In the genomic region with DNA sequence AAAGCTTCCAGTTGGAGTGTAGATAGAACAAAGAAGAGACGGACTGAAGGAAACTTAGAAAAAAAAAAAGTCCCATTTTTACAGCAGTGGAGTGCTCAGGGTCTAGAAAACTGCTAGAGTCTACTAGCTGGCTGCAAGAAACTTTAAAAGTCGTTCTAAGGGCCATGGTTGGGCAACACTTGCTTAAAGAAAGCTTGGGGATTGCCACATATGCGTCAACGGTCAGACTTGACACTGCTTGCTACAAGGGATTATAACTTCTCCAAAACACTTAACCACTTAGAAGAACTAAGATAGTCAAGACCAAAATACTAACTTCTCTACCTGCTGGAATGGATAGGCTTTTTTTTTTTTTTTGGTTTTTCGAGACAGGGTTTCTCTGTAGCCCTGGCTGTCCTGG, we compare ENCODE assay signal across 22 mouse cellular contexts. TPM values are rescaled to one million over a fixed set of nuclear protein-coding genes. Genes with fewer than 3 reads are reported as not detected.
A peak's percentile ranks its signal among the peaks of the same experiment; 100 is the strongest.
DNase-seq lines count a peak whose midpoint lies in the region; ATAC-seq and TF ChIP-seq lines count a peak whose summit lies in the region.
"Had no signal": no experiment of that assay in that cellular context is flagged by ENCODE, and none has a peak within 500 bp of the region (broad histone marks: within the 10 kb centered on the region; RNA-seq: fewer than 3 reads in every experiment).

No protein-coding gene starts in this region.

- no peaks in the 10 kb centered on the region for H3K27me3 ChIP-seq in heart, postnatal 0 days (ENCODE audit: control insufficient read depth, insufficient read depth, low read length)
- H3K27me3 ChIP-seq in liver, embryonic 11.5 days (replicated peaks; ENCODE audit: control insufficient read depth, insufficient read depth, low read length): no peaks in the 10 kb centered on the region
- H3K27me3 ChIP-seq in kidney, embryonic 16.5 days (ENCODE audit: insufficient read depth, low read length): no peaks in the 10 kb centered on the region
- H3K27me3 ChIP-seq: embryonic facial prominence, embryonic 13.5 days; forebrain, embryonic 15.5 days; limb, embryonic 15.5 days; midbrain, embryonic 12.5 days; neural tube, embryonic 13.5 days; Patski had no signal

- no peak for DNase-seq in heart, postnatal 0 days (ENCODE audit: low spot score)
- DNase-seq in heart, adult 11 months: no peak
- peak; percentile 91 for DNase-seq in adipocyte (ENCODE audit: low spot score)
- DNase-seq in liver, embryonic 11.5 days (ENCODE audit: low spot score): no peak
- no peak for DNase-seq in Muller cell, postnatal 12 days (ENCODE audit: inconsistent ontology term)
- DNase-seq in retina, postnatal 1 day: no peak
- DNase-seq: adrenal gland, adult 2 months; cerebellum, postnatal 25 days; gastrocnemius, postnatal 25 days; right cerebral cortex, adult 18-20 months; thymus, adult 2 months had no signal

- no peak for TF ChIP-seq EP300 in heart, postnatal 0 days (IDR thresholded peaks at IDR 0.05; ENCODE audit: low read depth)

- no peaks in the 10 kb centered on the region for H3K36me3 ChIP-seq in heart, postnatal 0 days (replicated peaks; ENCODE audit: control insufficient read depth, insufficient read depth, low read length)
- H3K36me3 ChIP-seq in liver, embryonic 11.5 days (ENCODE audit: control insufficient read depth, insufficient read depth, low read length): no peaks in the 10 kb centered on the region
- no peaks in the 10 kb centered on the region; the same call in 1 of the 2 replicates for H3K36me3 ChIP-seq in kidney, embryonic 16.5 days (ENCODE audit: insufficient read depth, low read length)
- H3K36me3 ChIP-seq: embryonic facial prominence, embryonic 13.5 days; forebrain, embryonic 15.5 days; limb, embryonic 15.5 days; midbrain, embryonic 12.5 days; neural tube, embryonic 13.5 days had no signal

- 76% methylated on average over 5 of the region's 5 CpGs for WGBS in heart, postnatal 0 days
- WGBS in liver, embryonic 11.5 days: 64% methylated on average over 5 of the region's 5 CpGs
- WGBS in kidney, embryonic 16.5 days: 74% methylated on average over 5 of the region's 5 CpGs

- no peak for TF ChIP-seq CTCF in heart, postnatal 0 days (IDR thresholded peaks at IDR 0.05; ENCODE audit: low read depth)

- H3K4me2 ChIP-seq in heart, postnatal 0 days (ENCODE audit: low read depth, low read length): no peak overlapping the region
- H3K4me2 ChIP-seq in liver, embryonic 11.5 days: 0 out of 2 replicates have a peak overlapping the region, but pooled peaks have one; percentile 14
- no peak overlapping the region for H3K4me2 ChIP-seq in kidney, embryonic 16.5 days (replicated peaks; ENCODE audit: low read depth, low read length)
- H3K4me2 ChIP-seq: embryonic facial prominence, embryonic 13.5 days; forebrain, embryonic 15.5 days; limb, embryonic 15.5 days; midbrain, embryonic 12.5 days; neural tube, embryonic 13.5 days had no signal

- 0 out of 2 replicates have a peak overlapping the region, but pooled peaks have one; percentile 2 for H3K27ac ChIP-seq in heart, postnatal 0 days (ENCODE audit: low read depth)
- 0 out of 2 replicates have a peak overlapping the region, but pooled peaks have one; percentile 22 for H3K27ac ChIP-seq in liver, embryonic 11.5 days (ENCODE audit: low read depth, low read length)
- no peak overlapping the region for H3K27ac ChIP-seq in kidney, embryonic 16.5 days (ENCODE audit: low read length)
- H3K27ac ChIP-seq: forebrain, embryonic 15.5 days had no signal

- H3K4me3 ChIP-seq in heart, postnatal 0 days (ENCODE audit: low read depth, low read length): no peak overlapping the region
- H3K4me3 ChIP-seq in liver, embryonic 11.5 days (ENCODE audit: low read depth, low read length): no peak overlapping the region
- H3K4me3 ChIP-seq in kidney, embryonic 16.5 days (ENCODE audit: low read length): no peak overlapping the region
- H3K4me3 ChIP-seq: forebrain, embryonic 15.5 days; left cerebral cortex, adult 2 months; limb, embryonic 15.5 days; midbrain, embryonic 12.5 days; neural tube, embryonic 13.5 days had no signal

- H3K9ac ChIP-seq in heart, postnatal 0 days (replicated peaks; ENCODE audit: low read depth, low read length): no peak overlapping the region
- H3K9ac ChIP-seq in liver, embryonic 11.5 days (ENCODE audit: low read depth, low read length): 0 out of 2 replicates have a peak overlapping the region, but pooled peaks have one; percentile 21
- no peak overlapping the region for H3K9ac ChIP-seq in kidney, embryonic 16.5 days (replicated peaks; ENCODE audit: low read length)
- H3K9ac ChIP-seq: forebrain, embryonic 15.5 days; limb, embryonic 15.5 days; midbrain, embryonic 12.5 days had no signal

- peaks cover 52% of the 10 kb centered on the region for H3K4me1 ChIP-seq in heart, postnatal 0 days (ENCODE audit: control insufficient read depth, insufficient read depth)
- H3K4me1 ChIP-seq in liver, embryonic 11.5 days (replicated peaks; ENCODE audit: control insufficient read depth, insufficient read depth, low read length): peaks cover 44% of the 10 kb centered on the region
- H3K4me1 ChIP-seq in kidney, embryonic 16.5 days (ENCODE audit: insufficient read depth, low read length): peaks cover 37% of the 10 kb centered on the region

- ATAC-seq in heart, postnatal 0 days (ENCODE audit: insufficient read depth, low read depth): no peak
- no peak for ATAC-seq in liver, embryonic 11.5 days (replicated peaks; ENCODE audit: low FRiP score)
- peak; percentile 41 for ATAC-seq in megakaryocyte, adult 5-6 weeks (ENCODE audit: poor library complexity, severe bottlenecking)
- ATAC-seq in kidney, embryonic 16.5 days (ENCODE audit: low FRiP score, low TSS enrichment): no peak
- ATAC-seq: CD4-positive, CD25-positive, alpha-beta regulatory T cell, adult 4 months; forebrain, embryonic 15.5 days; inflammation-experienced regulatory T-cells, adult 6 months; Patski had no signal

- no peaks in the 10 kb centered on the region for H3K9me3 ChIP-seq in heart, postnatal 0 days (replicated peaks; ENCODE audit: control insufficient read depth, low read length)
- H3K9me3 ChIP-seq in liver, embryonic 11.5 days (ENCODE audit: control insufficient read depth, low read length): no peaks in the 10 kb centered on the region
- no peaks in the 10 kb centered on the region for H3K9me3 ChIP-seq in kidney, embryonic 16.5 days (ENCODE audit: low read length)
- H3K9me3 ChIP-seq: embryonic facial prominence, embryonic 13.5 days; forebrain, embryonic 15.5 days; limb, embryonic 15.5 days; midbrain, embryonic 12.5 days; neural tube, embryonic 13.5 days had no signal

RNA-seq across cellular contexts. Expression of a gene that starts 7.9 kb away (rescaled TPM):
- total RNA-seq in heart, postnatal 0 days (2014; rRNA removed; ENCODE audit: low replicate concordance): 6.2 and 6.8 TPM in 2 replicates
- polyA plus RNA-seq in heart, postnatal 0 days (2015; fragmentation: Nextera tagmentation; extraction: Ambion mirVana): 8.9 and 9.0 TPM in 2 replicates
- polyA plus RNA-seq in liver, embryonic 11.5 days (2014; fragmentation: Nextera tagmentation; extraction: Ambion mirVana): 18.3 and 18.9 TPM in 2 replicates
- total RNA-seq in megakaryocyte, adult 5-6 weeks (2015): 45.7 and 46.6 TPM in 2 replicates
- 5.3 and 8.3 TPM in 2 replicates for total RNA-seq in megakaryocyte, adult 5-6 weeks (2017)
- polyA plus RNA-seq in kidney, embryonic 16.5 days (2015; fragmentation: Nextera tagmentation; extraction: Ambion mirVana): 21.2 and 25.1 TPM in 2 replicates

RNA-seq across cellular contexts. Expression of a gene that starts 31.0 kb away (rescaled TPM):
- total RNA-seq in heart, postnatal 0 days (2014; rRNA removed; ENCODE audit: low replicate concordance): 20.9 and 27.3 TPM in 2 replicates
- 25.0 and 28.1 TPM in 2 replicates for polyA plus RNA-seq in heart, postnatal 0 days (2015; fragmentation: Nextera tagmentation; extraction: Ambion mirVana)
- 206 and 226 TPM in 2 replicates for polyA plus RNA-seq in liver, embryonic 11.5 days (2014; fragmentation: Nextera tagmentation; extraction: Ambion mirVana)
- total RNA-seq in megakaryocyte, adult 5-6 weeks (2015): 16.8 and 19.9 TPM in 2 replicates
- total RNA-seq in megakaryocyte, adult 5-6 weeks (2017): 29.1 and 32.8 TPM in 2 replicates
- 38.0 TPM in 2 replicates for polyA plus RNA-seq in kidney, embryonic 16.5 days (2015; fragmentation: Nextera tagmentation; extraction: Ambion mirVana)

RNA-seq across cellular contexts. Expression of a gene that starts 38.4 kb away (rescaled TPM):
- total RNA-seq in heart, postnatal 0 days (2014; rRNA removed; ENCODE audit: low replicate concordance): 0.04 and 0.19 TPM in 2 replicates
- polyA plus RNA-seq in heart, postnatal 0 days (2015; fragmentation: Nextera tagmentation; extraction: Ambion mirVana): 0.08 TPM in 1 of 2 replicates, not detected in the other
- polyA plus RNA-seq in liver, embryonic 11.5 days (2014; fragmentation: Nextera tagmentation; extraction: Ambion mirVana): 0.17 TPM in 1 of 2 replicates, not detected in the other
- total RNA-seq in megakaryocyte, adult 5-6 weeks (2015): 0.13 TPM in 1 of 2 replicates, not detected in the other
- not detected in 2 replicates for total RNA-seq in megakaryocyte, adult 5-6 weeks (2017)
- polyA plus RNA-seq in kidney, embryonic 16.5 days (2015; fragmentation: Nextera tagmentation; extraction: Ambion mirVana): 1.6 and 2.0 TPM in 2 replicates

RNA-seq across cellular contexts. Expression of a gene that starts 46.9 kb away (rescaled TPM):
- 0.39 TPM in 1 of 2 replicates, not detected in the other for total RNA-seq in heart, postnatal 0 days (2014; rRNA removed; ENCODE audit: low replicate concordance)
- 1.2 and 1.3 TPM in 2 replicates for polyA plus RNA-seq in heart, postnatal 0 days (2015; fragmentation: Nextera tagmentation; extraction: Ambion mirVana)
- 1.8 and 2.2 TPM in 2 replicates for polyA plus RNA-seq in liver, embryonic 11.5 days (2014; fragmentation: Nextera tagmentation; extraction: Ambion mirVana)
- 0.07 TPM in 1 of 2 replicates, not detected in the other for total RNA-seq in megakaryocyte, adult 5-6 weeks (2015)
- total RNA-seq in megakaryocyte, adult 5-6 weeks (2017): 0.16 and 0.29 TPM in 2 replicates
- polyA plus RNA-seq in kidney, embryonic 16.5 days (2015; fragmentation: Nextera tagmentation; extraction: Ambion mirVana): 52.5 and 55.8 TPM in 2 replicates
- total RNA-seq: gastrocnemius, postnatal 25 days; left cerebral cortex, adult 2 months had no signal
- polyA plus RNA-seq: adrenal gland, adult 2 months; forebrain, embryonic 15.5 days; neural tube, embryonic 13.5 days had no signal

RNA-seq across cellular contexts. Expression of a gene that starts 54.9 kb away (rescaled TPM):
- total RNA-seq in heart, postnatal 0 days (2014; rRNA removed; ENCODE audit: low replicate concordance): 29.3 and 31.7 TPM in 2 replicates
- polyA plus RNA-seq in heart, postnatal 0 days (2015; fragmentation: Nextera tagmentation; extraction: Ambion mirVana): 16.6 and 19.0 TPM in 2 replicates
- polyA plus RNA-seq in liver, embryonic 11.5 days (2014; fragmentation: Nextera tagmentation; extraction: Ambion mirVana): 16.4 and 17.6 TPM in 2 replicates
- total RNA-seq in megakaryocyte, adult 5-6 weeks (2015): 0.48 and 1.4 TPM in 2 replicates
- total RNA-seq in megakaryocyte, adult 5-6 weeks (2017): 5.1 and 5.4 TPM in 2 replicates
- 45.7 and 50.9 TPM in 2 replicates for polyA plus RNA-seq in kidney, embryonic 16.5 days (2015; fragmentation: Nextera tagmentation; extraction: Ambion mirVana)
